Mouse (Mus musculus) MEL (cell line): ENCODE measurements around the gene Gm20695. TPM values are rescaled to one million over a fixed set of nuclear protein-coding genes. Genes with fewer than 3 reads are reported as not detected.

ENCODE experiments used
- DNase-seq: peaks from one replicate; pipeline ENCODE4 v3.0.0; 2011; ENCODE audit warnings: low read depth, low spot score
- H3K27ac ChIP-seq: 2 replicates; pipeline ENCODE4 v1.5.1; 2012; ENCODE audit warnings: low read depth, mild to moderate bottlenecking, control low read depth, low read length, moderate library complexity; ENCODE audit not compliant: control insufficient read depth
- H3K27me3 ChIP-seq, 2 experiments: fragments of 150-350 bp in 1 of 2; sonication (generic) in 1 of 2; 2 replicates each; pipeline ENCODE4 v1.6.1; 2012; ENCODE audit warnings: low read length in 2 of 2, mild to moderate bottlenecking in 2 of 2, improper control_type of control experiment in 1 of 2, moderate library complexity in 1 of 2; ENCODE audit not compliant: insufficient read depth in 2 of 2, control insufficient read depth in 1 of 2
- H3K36me3 ChIP-seq, 2 experiments: 2 replicates each; pipeline ENCODE4 v1.6.1; 2012 to 2014; ENCODE audit warnings: low read length in 2 of 2, improper control_type of control experiment in 1 of 2, inconsistent platforms in 1 of 2, mild to moderate bottlenecking in 1 of 2; ENCODE audit not compliant: insufficient read depth in 2 of 2, control insufficient read depth in 1 of 2
- H3K4me1 ChIP-seq, 2 experiments: fragments of 150-350 bp in 1 of 2; sonication (generic) in 1 of 2; 2 replicates each; pipeline ENCODE4 v1.6.1; 2012; ENCODE audit warnings: low read length in 2 of 2, improper control_type of control experiment in 1 of 2, mild to moderate bottlenecking in 1 of 2; ENCODE audit not compliant: insufficient read depth in 2 of 2, control insufficient read depth in 1 of 2
- H3K4me3 ChIP-seq, 2 experiments: fragments of 150-350 bp in 1 of 2; sonication (generic) in 1 of 2; 2 replicates each; pipeline ENCODE4 v1.5.1; 2012; ENCODE audit warnings: low read depth in 2 of 2, low read length in 2 of 2, mild to moderate bottlenecking in 2 of 2, moderate library complexity in 2 of 2, control low read depth in 1 of 2, improper control_type of control experiment in 1 of 2; ENCODE audit not compliant: control insufficient read depth in 1 of 2, insufficient read depth in 1 of 2
- H3K79me2 ChIP-seq: 2 replicates; pipeline ENCODE4 v1.6.1; 2012; ENCODE audit warnings: mild to moderate bottlenecking, low read length, moderate library complexity; ENCODE audit not compliant: control insufficient read depth, poor library complexity, insufficient read depth
- H3K9ac ChIP-seq: 2 replicates; pipeline ENCODE4 v1.6.1; 2012; ENCODE audit warnings: low read depth, mild to moderate bottlenecking, control low read depth, low read length, moderate library complexity; ENCODE audit not compliant: control insufficient read depth, poor library complexity, severe bottlenecking
- H3K9me3 ChIP-seq: fragments of 150-350 bp; sonication (generic); replicated peaks from 2 replicates; pipeline ENCODE4 v1.6.1; 2012; ENCODE audit warnings: mild to moderate bottlenecking, low read length, improper control_type of control experiment, moderate library complexity; ENCODE audit not compliant: insufficient read depth
- CHD1 ChIP-seq: IDR thresholded peaks from 2 replicates; pipeline ENCODE4 v1.6.1; 2012; ENCODE audit warnings: low read depth, mild to moderate bottlenecking, inconsistent platforms, low read length, improper control_type of control experiment
- CHD2 ChIP-seq: IDR thresholded peaks from 2 replicates; pipeline ENCODE4 v1.6.1; 2011; ENCODE audit warnings: low read length, improper control_type of control experiment
- CTCF ChIP-seq, 3 experiments: IDR thresholded peaks in 2 of 3; conservative IDR thresholded peaks in 1 of 3; 2 replicates each; pipeline ENCODE4 v1.5.1; 2011 to 2012; ENCODE audit warnings: low read length in 3 of 3, low read depth in 2 of 3, mild to moderate bottlenecking in 2 of 3, improper control_type of control experiment in 1 of 3, inconsistent platforms in 1 of 3, mixed read lengths in 1 of 3, moderate library complexity in 1 of 3; ENCODE audit not compliant: control insufficient read depth in 1 of 3, insufficient read depth in 1 of 3, poor library complexity in 1 of 3, severe bottlenecking in 1 of 3
- E2F4 ChIP-seq: IDR thresholded peaks from 2 replicates; pipeline ENCODE4 v1.6.1; 2011; ENCODE audit warnings: low read depth, low read length, improper control_type of control experiment, borderline replicate concordance
- ELF1 ChIP-seq: IDR thresholded peaks from 2 replicates; pipeline ENCODE4 v1.6.1; 2014; ENCODE audit warnings: low read depth, mild to moderate bottlenecking, inconsistent platforms, low read length, improper control_type of control experiment, moderate library complexity
- EP300 ChIP-seq, 2 experiments: IDR thresholded peaks; 2 replicates each; pipeline ENCODE4 v1.6.1; 2011; ENCODE audit warnings: improper control_type of control experiment in 2 of 2, low read length in 2 of 2, low read depth in 1 of 2, mild to moderate bottlenecking in 1 of 2
- GABPA ChIP-seq: IDR thresholded peaks from 2 replicates; pipeline ENCODE4 v1.6.1; 2012; ENCODE audit warnings: low read depth, mild to moderate bottlenecking, inconsistent platforms, low read length, improper control_type of control experiment, moderate library complexity
- HCFC1 ChIP-seq: IDR thresholded peaks from 2 replicates; pipeline ENCODE4 v1.6.1; 2012; ENCODE audit warnings: low read depth, mild to moderate bottlenecking, inconsistent platforms, low read length, improper control_type of control experiment, moderate library complexity
- JUND ChIP-seq: IDR thresholded peaks from 2 replicates; pipeline ENCODE4 v1.6.1; 2011; ENCODE audit warnings: low read depth, mild to moderate bottlenecking, improper control_type of control experiment, low read length
- KAT2A ChIP-seq: conservative IDR thresholded peaks from 2 replicates; pipeline ENCODE4 v1.6.1; 2012; ENCODE audit warnings: low read depth, low read length, improper control_type of control experiment, inconsistent platforms
- MAFK ChIP-seq: IDR thresholded peaks from 2 replicates; pipeline ENCODE4 v1.6.1; 2011; ENCODE audit warnings: low read depth, mild to moderate bottlenecking, low read length, improper control_type of control experiment, borderline replicate concordance
- MXI1 ChIP-seq: IDR thresholded peaks from 2 replicates; pipeline ENCODE4 v1.6.1; 2011; ENCODE audit warnings: mild to moderate bottlenecking, low read depth, low read length, improper control_type of control experiment
- NELFE ChIP-seq: IDR thresholded peaks from 2 replicates; pipeline ENCODE4 v1.6.1; 2011; ENCODE audit warnings: low read depth, low read length, improper control_type of control experiment
- NRF1 ChIP-seq: IDR thresholded peaks from 2 replicates; pipeline ENCODE4 v1.6.1; 2014; ENCODE audit warnings: low read depth, mild to moderate bottlenecking, inconsistent platforms, low read length, improper control_type of control experiment, moderate library complexity; ENCODE audit not compliant: poor library complexity, insufficient read depth, severe bottlenecking
- POLR2A ChIP-seq, 2 experiments: IDR thresholded peaks; 2 replicates each; pipeline ENCODE4 v1.6.1; 2011 to 2012; ENCODE audit warnings: low read length in 2 of 2, mild to moderate bottlenecking in 2 of 2, control low read depth in 1 of 2, improper control_type of control experiment in 1 of 2, low read depth in 1 of 2, moderate library complexity in 1 of 2; ENCODE audit not compliant: control insufficient read depth in 1 of 2, insufficient read depth in 1 of 2, poor library complexity in 1 of 2
- POLR2AphosphoS2 ChIP-seq: IDR thresholded peaks from 2 replicates; pipeline ENCODE4 v1.6.1; 2011; ENCODE audit warnings: low read length, improper control_type of control experiment
- POLR2AphosphoS5 ChIP-seq: IDR thresholded peaks from 2 replicates; pipeline ENCODE4 v1.6.1; 2012; ENCODE audit warnings: low read depth, borderline replicate concordance, mild to moderate bottlenecking, inconsistent platforms, low read length, moderate library complexity, mixed read lengths
- RAD21 ChIP-seq: IDR thresholded peaks from 2 replicates; pipeline ENCODE4 v1.6.1; 2011; ENCODE audit warnings: mild to moderate bottlenecking, low read depth, low read length, improper control_type of control experiment
- SIN3A ChIP-seq: IDR thresholded peaks from 2 replicates; pipeline ENCODE4 v1.6.1; 2012; ENCODE audit warnings: low read length, improper control_type of control experiment, inconsistent platforms
- SMC3 ChIP-seq: IDR thresholded peaks from 2 replicates; pipeline ENCODE4 v1.6.1; 2011; ENCODE audit warnings: low read depth, low read length, improper control_type of control experiment
- TBP ChIP-seq: IDR thresholded peaks from 2 replicates; pipeline ENCODE4 v1.8.0; 2011; ENCODE audit warnings: low read depth, low read length, improper control_type of control experiment
- UBTF ChIP-seq: IDR thresholded peaks from 2 replicates; pipeline ENCODE4 v1.6.1; 2012; ENCODE audit warnings: low read depth, mild to moderate bottlenecking, inconsistent platforms, low read length, improper control_type of control experiment, moderate library complexity, borderline replicate concordance; ENCODE audit not compliant: insufficient read depth
- USF1 ChIP-seq: IDR thresholded peaks from 2 replicates; pipeline ENCODE4 v1.6.1; 2014; ENCODE audit warnings: low read depth, mild to moderate bottlenecking, inconsistent platforms, low read length, improper control_type of control experiment, moderate library complexity
- USF2 ChIP-seq, 2 experiments: IDR thresholded peaks; 2 replicates each; pipeline ENCODE4 v1.6.1; 2011 to 2012; ENCODE audit warnings: improper control_type of control experiment in 2 of 2, low read length in 2 of 2, borderline replicate concordance in 1 of 2, inconsistent platforms in 1 of 2, low read depth in 1 of 2, mild to moderate bottlenecking in 1 of 2; ENCODE audit not compliant: insufficient read depth in 1 of 2
- ZKSCAN1 ChIP-seq: IDR thresholded peaks from 2 replicates; pipeline ENCODE4 v1.6.1; 2012; ENCODE audit warnings: low read depth, mild to moderate bottlenecking, inconsistent platforms, low read length, improper control_type of control experiment, moderate library complexity
- ZMIZ1 ChIP-seq: IDR thresholded peaks from 2 replicates; pipeline ENCODE4 v1.6.1; 2012; ENCODE audit warnings: low read depth, mild to moderate bottlenecking, inconsistent platforms, low read length, improper control_type of control experiment, moderate library complexity
- ZNF384 ChIP-seq: IDR thresholded peaks from 2 replicates; pipeline ENCODE4 v1.6.1; 2012; ENCODE audit warnings: low read depth, mild to moderate bottlenecking, inconsistent platforms, low read length, improper control_type of control experiment
- polyA plus RNA-seq, 2 experiments: library from polyadenylated mRNA; stranded (reverse) in 1 of 2; unstranded in 1 of 2; fragments of >175 nt in 1 of 2; fragments of >200 nt in 1 of 2; gene quantifications; 2 replicates each; pipeline versions ENCODE4 v1.2.1 to v1.2.4; 2012; ENCODE audit warnings: low replicate concordance in 2 of 2, low read depth in 1 of 2; ENCODE audit not compliant: insufficient read length in 2 of 2, insufficient read depth in 1 of 2, missing spikeins in 1 of 2
- total RNA-seq: library from RNA; depleted of rRNA; stranded (reverse); fragments of 300-350 nt; gene quantifications from 2 replicates; pipeline ENCODE4 v1.2.3, GENCODE M21; 2012

The Gm20695 gene
- total and polyA plus RNA-seq, 3 experiments: 0.62 TPM; not detected in 2

GRCm38 (mm10) chr16:3929151-3929550 is 44.7 kb downstream of the Gm20695 start:
- peaks cover 0 to 16% of the 10 kb centered on the region in 2 experiments; a peak in 2 of 4 replicates for H3K36me3 ChIP-seq
- DNase-seq: peak; percentile 14
- H3K4me3 ChIP-seq: no peak overlapping the region
- H3K79me2 ChIP-seq: no peaks in the 10 kb centered on the region
- no peak overlapping the region for H3K27ac ChIP-seq
- H3K27me3 ChIP-seq: no peaks in the 10 kb centered on the region
- no peak for TF ChIP-seq E2F4
- TF ChIP-seq NRF1: no peak
- no peak for TF ChIP-seq MAFK
- TF ChIP-seq ELF1: no peak
- TF ChIP-seq CHD2: no peak
- no peak for TF ChIP-seq UBTF
- TF ChIP-seq CTCF (IDR thresholded peaks at IDR 0.05 in 2 of 3, conservative IDR thresholded peaks at IDR 0.05 in 1 of 3; ENCODE audit: control insufficient read depth in 1 of 3, insufficient read depth in 1 of 3, low read depth in 2 of 3, low read length in 3 of 3, poor library complexity in 1 of 3, severe bottlenecking in 1 of 3): no peak
- TF ChIP-seq POLR2AphosphoS5: no peak
- TF ChIP-seq GABPA: no peak
- TF ChIP-seq EP300 (IDR thresholded peaks at IDR 0.05; ENCODE audit: low read depth in 1 of 2, low read length in 2 of 2): no peak
- no peak for TF ChIP-seq ZNF384
- no peak for TF ChIP-seq ZKSCAN1
- TF ChIP-seq, all 39 proteins: peak for 0
- no peaks in the 10 kb centered on the region for H3K9me3 ChIP-seq
- no peak overlapping the region for H3K9ac ChIP-seq
- peaks cover 0 to 2% of the 10 kb centered on the region in 2 experiments; a peak in 1 of 4 replicates for H3K4me1 ChIP-seq

GRCm38 (mm10) chr16:3933536-3933935 is 49.1 kb downstream of the Gm20695 start:
- Histone ChIP-seq H3K27me3 (no peaks in the 10 kb centered on the region), H3K27ac (no peak overlapping the region), H3K36me3 (peaks cover 0 to 4% of the 10 kb centered on the region in 2 experiments; a peak in 2 of 4 replicates), H3K9me3 (no peaks in the 10 kb centered on the region), H3K4me1 (no peaks in the 10 kb centered on the region), H3K4me3 (no peak overlapping the region), H3K9ac (no peak overlapping the region), H3K79me2 (no peaks in the 10 kb centered on the region)
- TF ChIP-seq USF1 (no peak), JUND (no peak), CTCF (IDR thresholded peaks at IDR 0.05 in 2 of 3, conservative IDR thresholded peaks at IDR 0.05 in 1 of 3; ENCODE audit: control insufficient read depth in 1 of 3, insufficient read depth in 1 of 3, low read depth in 2 of 3, low read length in 3 of 3, poor library complexity in 1 of 3, severe bottlenecking in 1 of 3) (no peak), ZMIZ1 (no peak), SIN3A (no peak), USF2 (IDR thresholded peaks at IDR 0.05; ENCODE audit: borderline replicate concordance in 1 of 2, insufficient read depth in 1 of 2, low read depth in 1 of 2, low read length in 2 of 2) (no peak), ZNF384 (no peak), CHD2 (no peak), CHD1 (no peak), NELFE (no peak), SMC3 (no peak), TBP (no peak), KAT2A (no peak), HCFC1 (no peak), POLR2AphosphoS5 (no peak), RAD21 (no peak), POLR2AphosphoS2 (no peak), POLR2A (IDR thresholded peaks at IDR 0.05; ENCODE audit: control insufficient read depth in 1 of 2, insufficient read depth in 1 of 2, low read depth in 1 of 2, low read length in 2 of 2, poor library complexity in 1 of 2) (no peak), MXI1 (no peak)
- no peak for DNase-seq
